Mouse (Mus musculus) mouse embryonic stem cell (cell line): ENCODE results near the gene Cdk17.

Experiments used
- in situ Hi-C, 2 experiments: fragments of 300-500 bp; cut with MboI; formaldehyde crosslinking; loops; 1 replicate in 1 of 2; 3 replicates in 1 of 2; pipeline ENCODE4 v1.14.3; 2019 to 2020; ENCODE audit warnings: low sequenced_read_pairs in 2 of 2, low pct_unique_long_range_greater_than_20kb in 1 of 2, mixed read lengths in 1 of 2; ENCODE audit not compliant: unreplicated experiment in 1 of 2

The Cdk17 gene

GRCm38 (mm10) chr10:93160807-93161510 lies at the start of gene Cdk17:
Gene Cdk17 (plus strand): TSS chr10:93160875.
- in situ Hi-C loops, result no loop called here

- in situ Hi-C loops, result no loop called here
These were observed 49.3 kb upstream of the Cdk17 start for GRCm38 (mm10) chr10:93111412-93111811.

- in situ Hi-C loops, result no loop called here
These were observed 48.7 kb upstream of the Cdk17 start for GRCm38 (mm10) chr10:93112021-93112420.

- in situ Hi-C loops, result no loop called here
These were observed 46.7 kb upstream of the Cdk17 start for GRCm38 (mm10) chr10:93113968-93114367.

- in situ Hi-C loops, result no loop called here
These were observed 45.9 kb upstream of the Cdk17 start for GRCm38 (mm10) chr10:93114782-93115181.

- in situ Hi-C loops, result no loop called here
These were observed 44.9 kb upstream of the Cdk17 start for GRCm38 (mm10) chr10:93115743-93116142.

GRCm38 (mm10) chr10:93116636-93117035 lies 44.0 kb upstream of the Cdk17 start:
- in situ Hi-C loops, result no loop called here

- in situ Hi-C loops, result no loop called here
These were observed 40.9 kb upstream of the Cdk17 start for GRCm38 (mm10) chr10:93119809-93120208.

- in situ Hi-C loops, result no loop called here
These were observed 39.3 kb upstream of the Cdk17 start for GRCm38 (mm10) chr10:93121262-93121860.

GRCm38 (mm10) chr10:93122399-93123184 lies 38.1 kb upstream of the Cdk17 start:
- in situ Hi-C loops, result no loop called here

GRCm38 (mm10) chr10:93123310-93123709 lies 37.4 kb upstream of the Cdk17 start:
- in situ Hi-C loops, result no loop called here

GRCm38 (mm10) chr10:93123957-93124613 lies 36.6 kb upstream of the Cdk17 start:
- in situ Hi-C loops, result no loop called here

GRCm38 (mm10) chr10:93126025-93126424 lies 34.6 kb upstream of the Cdk17 start:
- in situ Hi-C loops, result no loop called here

- in situ Hi-C loops, result no loop called here
These were observed 32.1 kb upstream of the Cdk17 start for GRCm38 (mm10) chr10:93128566-93128965.

GRCm38 (mm10) chr10:93129345-93129744 lies 31.3 kb upstream of the Cdk17 start:
- in situ Hi-C loops, result no loop called here

- in situ Hi-C loops, result no loop called here
These were observed 30.7 kb upstream of the Cdk17 start for GRCm38 (mm10) chr10:93129904-93130455.

- in situ Hi-C loops, result no loop called here
These were observed 30.2 kb upstream of the Cdk17 start for GRCm38 (mm10) chr10:93130456-93130940.

- in situ Hi-C loops, result no loop called here
These were observed 28.7 kb upstream of the Cdk17 start for GRCm38 (mm10) chr10:93131865-93132566.
